In the genomic region with DNA sequence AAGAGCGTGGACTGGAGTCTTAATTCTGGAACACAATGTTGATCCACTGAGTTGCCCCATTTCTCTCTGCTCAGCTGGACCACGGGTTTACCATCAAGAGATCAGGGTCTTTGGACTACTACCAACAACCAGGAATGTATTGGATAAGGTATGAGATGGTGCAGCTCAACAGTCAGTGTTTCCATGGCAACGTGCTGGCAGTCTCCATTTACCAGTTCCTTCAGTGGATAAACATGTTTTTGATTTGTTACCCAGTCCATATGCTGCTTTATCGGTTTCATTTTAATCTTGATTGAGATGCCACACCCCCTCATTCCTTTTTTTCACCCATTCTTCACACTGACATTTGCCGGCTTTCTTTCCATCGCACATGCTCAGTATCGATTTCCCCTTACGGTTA, we compare ENCODE assay signal across 16 mouse cellular contexts. TPM values are rescaled to one million over a fixed set of nuclear protein-coding genes. Genes with fewer than 3 reads are reported as not detected.
DNase-seq lines count a peak whose midpoint lies in the region; ATAC-seq lines count a peak whose summit lies in the region.
"Had no signal": no experiment of that assay in that cellular context is flagged by ENCODE, and none has a peak within 500 bp of the region (broad histone marks: within the 10 kb centered on the region; RNA-seq: fewer than 3 reads in every experiment).

No protein-coding gene starts in this region.

- peak overlapping the region; percentile 12; the same call in 1 of the 2 replicates for H3K4me2 ChIP-seq in forebrain, embryonic 13.5 days
- H3K4me2 ChIP-seq in hindbrain, embryonic 15.5 days, result no peak overlapping the region
- H3K4me2 ChIP-seq in heart, embryonic 11.5 days, result no peak overlapping the region
- H3K4me2 ChIP-seq: limb, embryonic 13.5 days had no signal

- no peak overlapping the region for H3K4me3 ChIP-seq in forebrain, embryonic 13.5 days
- H3K4me3 ChIP-seq in forebrain, embryonic 10.5 days, result no peak overlapping the region
- H3K4me3 ChIP-seq in hindbrain, embryonic 15.5 days, result no peak overlapping the region
- H3K4me3 ChIP-seq in heart, embryonic 11.5 days (ENCODE audit: low read depth, low read length), result no peak overlapping the region
- H3K4me3 ChIP-seq: heart, adult 2 months; limb, embryonic 13.5 days had no signal

- no peaks in the 10 kb centered on the region for H3K9me3 ChIP-seq in forebrain, embryonic 13.5 days (replicated peaks)
- no peaks in the 10 kb centered on the region for H3K9me3 ChIP-seq in forebrain, embryonic 10.5 days
- no peaks in the 10 kb centered on the region for H3K9me3 ChIP-seq in hindbrain, embryonic 15.5 days
- no peaks in the 10 kb centered on the region for H3K9me3 ChIP-seq in heart, embryonic 11.5 days (replicated peaks; ENCODE audit: control insufficient read depth, low read length)
- H3K9me3 ChIP-seq: limb, embryonic 13.5 days had no signal

- peak; percentile 74 for ATAC-seq in forebrain, embryonic 13.5 days
- peak; percentile 16; the same call in 1 of the 2 replicates for ATAC-seq in hindbrain, embryonic 15.5 days (ENCODE audit: low FRiP score, low read depth)
- ATAC-seq in megakaryocyte-erythroid progenitor cell, adult 5-6 weeks (replicated peaks; ENCODE audit: low FRiP score, low TSS enrichment, poor library complexity, severe bottlenecking), result no peak
- ATAC-seq in heart, embryonic 11.5 days (replicated peaks; ENCODE audit: insufficient number of reproducible peaks, low FRiP score, low TSS enrichment), result no peak
- ATAC-seq: Patski had no signal

- no peaks in the 10 kb centered on the region for H3K27me3 ChIP-seq in forebrain, embryonic 13.5 days
- peaks cover 38% of the 10 kb centered on the region for H3K27me3 ChIP-seq in forebrain, embryonic 10.5 days (ENCODE audit: poor library complexity, severe bottlenecking)
- no peaks in the 10 kb centered on the region for H3K27me3 ChIP-seq in hindbrain, embryonic 15.5 days
- no peaks in the 10 kb centered on the region for H3K27me3 ChIP-seq in heart, embryonic 11.5 days (ENCODE audit: control insufficient read depth, insufficient read depth, low read length)
- H3K27me3 ChIP-seq: limb, embryonic 13.5 days; Patski had no signal

- H3K4me1 ChIP-seq in forebrain, embryonic 13.5 days, result peaks cover 53% of the 10 kb centered on the region
- peaks cover 57% of the 10 kb centered on the region for H3K4me1 ChIP-seq in forebrain, embryonic 10.5 days
- H3K4me1 ChIP-seq in hindbrain, embryonic 15.5 days (replicated peaks), result peaks cover 60% of the 10 kb centered on the region
- H3K4me1 ChIP-seq in heart, embryonic 11.5 days (ENCODE audit: control insufficient read depth, insufficient read depth, low read length), result no peaks in the 10 kb centered on the region

- H3K36me3 ChIP-seq in forebrain, embryonic 13.5 days (ENCODE audit: poor library complexity, severe bottlenecking), result no peaks in the 10 kb centered on the region
- no peaks in the 10 kb centered on the region for H3K36me3 ChIP-seq in forebrain, embryonic 10.5 days (replicated peaks)
- 0 out of 2 replicates have a peak, but pooled peaks cover 7% of the 10 kb centered on the region for H3K36me3 ChIP-seq in hindbrain, embryonic 15.5 days
- no peaks in the 10 kb centered on the region for H3K36me3 ChIP-seq in heart, embryonic 11.5 days (ENCODE audit: control insufficient read depth, insufficient read depth, low read length)
- H3K36me3 ChIP-seq: limb, embryonic 13.5 days had no signal

- H3K9ac ChIP-seq in forebrain, embryonic 13.5 days, result no peak overlapping the region
- no peak overlapping the region; the same call in 1 of the 2 replicates for H3K9ac ChIP-seq in hindbrain, embryonic 15.5 days
- H3K9ac ChIP-seq in heart, embryonic 11.5 days (ENCODE audit: low read depth, low read length), result no peak overlapping the region
- H3K9ac ChIP-seq: limb, embryonic 13.5 days had no signal

- WGBS in forebrain, embryonic 13.5 days, result 47% methylated on average over 8 of the region's 8 CpGs
- WGBS in forebrain, embryonic 10.5 days, result 85% methylated on average over 8 of the region's 8 CpGs
- WGBS in hindbrain, embryonic 15.5 days, result 40% methylated on average over 8 of the region's 8 CpGs
- WGBS in heart, embryonic 11.5 days (ENCODE audit: insufficient replicate concordance), result 79% methylated on average over 8 of the region's 8 CpGs

- no peak for DNase-seq in forebrain, embryonic 10.5 days (ENCODE audit: extremely low spot score, low spot score)
- peak; percentile 66 to 80 for DNase-seq in right cerebral cortex, postnatal 10 days (ENCODE audit: low spot score in 2 of 2)
- DNase-seq in right cerebral cortex, adult 18-20 months, result no peak
- peak; percentile 48 for DNase-seq in retina, postnatal 1 day
- DNase-seq: adrenal gland, postnatal 36 days; heart, adult 2 months; kidney, postnatal 14 days; thymus, postnatal 36 days had no signal

- peak overlapping the region; percentile 61; the same call in 1 of the 2 replicates for H3K27ac ChIP-seq in forebrain, embryonic 13.5 days
- no peak overlapping the region for H3K27ac ChIP-seq in forebrain, embryonic 10.5 days
- peak overlapping the region; percentile 87 for H3K27ac ChIP-seq in hindbrain, embryonic 15.5 days (replicated peaks)
- no peak overlapping the region for H3K27ac ChIP-seq in heart, embryonic 11.5 days (ENCODE audit: low read depth, low read length)
- H3K27ac ChIP-seq: heart, adult 2 months; limb, embryonic 13.5 days had no signal

RNA-seq across cellular contexts. Expression of a gene that starts 49.8 kb away (rescaled TPM):
- polyA plus RNA-seq in forebrain, embryonic 13.5 days (2015; fragmentation: Nextera tagmentation; extraction: Ambion mirVana), result not detected in 2 replicates
- not detected in 2 replicates for polyA plus RNA-seq in forebrain, embryonic 10.5 days (2016; fragmentation: Nextera tagmentation; extraction: Ambion mirVana)
- polyA plus RNA-seq in hindbrain, embryonic 15.5 days (2015; fragmentation: Nextera tagmentation; extraction: Ambion mirVana), result not detected in 2 replicates
- total RNA-seq in megakaryocyte-erythroid progenitor cell, adult 5-6 weeks (2014; fragmentation: Nextera tagmentation), result not detected in 2 replicates
- total RNA-seq in megakaryocyte-erythroid progenitor cell, adult 5-6 weeks (2017), result not detected in 2 replicates
- not detected in 2 replicates for polyA plus RNA-seq in heart, embryonic 11.5 days (2014; fragmentation: Nextera tagmentation; extraction: Ambion mirVana)
- total RNA-seq: adrenal gland, postnatal 36 days; heart, adult 2 months had no signal
- polyA plus RNA-seq: frontal cortex, adult 2 months; heart, adult 2 months; limb, embryonic 13.5 days; lung, embryonic 16.5 days; Patski had no signal

Comparison
In these comparisons a context has a peak if more than half of its experiments do, and no peak if none do; other contexts are left out.
1. H3K27ac ChIP-seq: peak in forebrain, embryonic 13.5 days (single experiment) and hindbrain, embryonic 15.5 days (single experiment); none in forebrain, embryonic 10.5 days (single experiment) and heart, embryonic 11.5 days (single experiment).
2. DNase-seq: peak in right cerebral cortex, postnatal 10 days (2 of 2) and retina, postnatal 1 day (single experiment); none in forebrain, embryonic 10.5 days (single experiment) and right cerebral cortex, adult 18-20 months (single experiment).
3. ATAC-seq: peak in forebrain, embryonic 13.5 days (single experiment) and hindbrain, embryonic 15.5 days (single experiment); none in megakaryocyte-erythroid progenitor cell, adult 5-6 weeks (single experiment) and heart, embryonic 11.5 days (single experiment).